Mouse (Mus musculus): ENCODE data around the gene Cbr4. TPM values are rescaled to one million over a fixed set of nuclear protein-coding genes. Genes with fewer than 3 reads are reported as not detected.

Cbr4 gene
- total RNA-seq, 1 experiment from 2014 or later: 76.7 TPM

DNA sequence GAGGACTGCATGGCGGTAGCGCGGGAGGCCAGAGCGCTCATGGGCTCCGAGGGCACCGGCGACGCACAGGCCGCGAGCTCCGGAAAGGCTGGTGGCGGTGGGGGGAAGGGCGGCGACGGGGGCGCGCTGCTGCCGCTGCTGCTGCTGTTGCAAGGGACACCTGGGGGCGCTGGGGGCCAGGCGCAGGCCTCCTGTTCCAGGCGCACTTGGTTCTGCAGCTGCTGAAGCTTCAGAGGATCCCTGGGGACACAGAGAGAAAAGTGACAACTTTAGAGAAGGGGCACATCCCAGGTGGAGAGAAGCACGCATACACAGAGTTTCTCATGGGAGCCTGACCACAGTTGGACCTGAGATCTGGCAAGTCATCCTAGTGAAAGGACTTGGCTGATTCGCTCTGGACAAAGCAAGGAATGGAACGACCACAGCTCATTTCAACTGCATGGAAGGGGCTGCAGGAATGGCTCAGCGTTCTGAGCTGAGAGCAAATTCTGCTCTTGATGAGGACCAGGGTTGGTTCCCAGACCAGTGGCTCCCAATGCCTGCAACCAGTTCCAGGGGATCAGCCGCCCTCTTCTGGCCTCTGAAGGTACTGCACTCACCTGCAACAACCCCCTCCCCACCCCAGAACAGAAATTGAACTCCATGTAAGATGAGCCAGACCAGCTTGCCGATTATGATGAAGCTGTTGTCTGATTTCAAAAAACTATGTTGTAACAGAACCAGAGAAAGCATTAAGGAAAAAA, 62.6 kb downstream of the Cbr4 start:
- no peak for DNase-seq

DNA sequence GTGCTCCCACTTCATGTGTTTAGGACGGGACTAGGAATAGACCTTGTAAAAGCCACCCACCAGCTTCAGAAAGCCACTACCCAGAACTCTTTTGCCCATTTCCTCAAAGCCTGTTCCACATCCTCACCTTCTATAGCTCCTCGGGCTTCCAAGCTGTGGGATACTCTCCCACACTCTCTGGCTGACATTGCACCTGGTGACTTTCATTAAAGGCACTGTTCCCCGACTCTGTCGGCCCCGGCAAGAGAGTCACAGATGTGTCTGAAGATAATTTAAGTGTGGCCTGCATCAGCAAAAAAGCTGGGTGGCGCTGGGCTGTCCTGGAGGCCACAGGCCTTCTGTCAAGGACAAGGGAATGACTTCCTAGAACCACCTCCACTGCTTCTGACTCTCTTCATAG, 64.7 kb downstream of the Cbr4 start:
- DNase-seq: peak; percentile 37

DNA sequence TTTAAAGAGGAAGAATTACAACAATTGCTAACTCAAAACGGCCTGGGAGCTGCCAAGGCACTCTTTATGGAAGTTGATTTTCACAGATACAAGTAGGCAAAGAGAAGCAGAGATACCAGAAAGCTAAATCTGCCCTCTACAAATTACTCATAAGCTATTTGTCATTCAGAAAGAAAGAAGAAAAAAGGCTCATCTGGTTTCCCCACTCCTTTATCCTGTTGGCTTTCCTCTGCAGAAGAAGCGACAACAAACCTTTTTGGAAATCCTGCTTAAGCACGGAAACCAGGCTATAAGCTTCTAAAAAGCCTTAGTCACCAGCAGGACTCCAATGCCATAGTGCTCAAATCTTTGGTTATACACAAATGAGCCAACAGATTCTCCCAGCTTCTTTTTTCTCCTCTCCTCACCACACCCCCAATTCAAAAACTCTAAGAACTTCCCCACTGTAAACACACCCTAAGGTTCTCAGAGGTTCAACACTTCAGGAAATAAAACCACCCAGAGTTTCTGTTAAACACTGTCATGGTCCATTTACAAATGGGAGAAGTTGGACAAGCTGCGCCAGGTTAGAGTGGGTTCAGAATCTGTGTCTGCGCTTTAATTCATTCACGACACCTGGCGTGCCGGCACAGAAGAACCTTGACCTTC, 65.3 kb downstream of the Cbr4 start:
- no peak for DNase-seq

DNA sequence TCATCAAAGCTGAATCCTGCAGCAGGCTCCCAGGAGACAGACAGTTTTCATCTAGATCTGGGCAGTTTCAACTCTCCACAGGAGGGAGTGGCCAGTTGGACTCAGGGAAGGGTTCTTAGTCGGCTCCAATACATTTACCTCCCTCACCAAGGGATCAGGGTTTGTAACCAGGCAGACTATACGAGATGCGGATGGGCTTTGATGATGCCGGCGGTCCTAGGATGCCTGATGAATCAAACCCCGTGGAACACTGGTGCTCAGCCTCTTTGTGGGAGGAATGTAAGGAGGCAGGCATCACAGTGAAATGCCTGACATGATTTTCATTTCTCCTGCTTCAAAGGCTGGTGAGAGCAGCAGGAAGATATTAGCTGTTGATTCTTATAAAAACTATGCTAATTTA, 67.8 kb downstream of the Cbr4 start:
- DNase-seq: no peak

DNA sequence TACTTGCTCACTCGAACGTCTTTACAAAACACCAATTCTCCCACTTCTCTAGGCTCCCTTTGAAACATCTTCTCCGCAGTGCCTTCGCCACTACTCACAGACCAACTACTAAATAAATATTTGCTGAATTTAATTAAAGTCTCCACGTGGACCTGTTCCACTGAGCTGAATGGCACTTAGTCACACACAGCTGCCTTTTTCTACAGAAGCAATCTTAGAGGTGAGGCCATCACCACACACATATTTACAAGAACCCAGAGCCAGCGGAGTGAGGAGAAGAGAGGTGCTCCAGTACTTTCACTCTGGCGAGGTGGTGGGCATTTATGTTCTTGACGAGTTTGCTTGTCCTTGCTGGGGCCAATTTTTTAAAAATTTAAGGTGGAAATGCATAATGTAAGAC, 68.7 kb downstream of the Cbr4 start:
- no peak for DNase-seq
